Mouse (Mus musculus): ENCODE data around the gene Ptprb.

Gene Ptprb

DNA sequence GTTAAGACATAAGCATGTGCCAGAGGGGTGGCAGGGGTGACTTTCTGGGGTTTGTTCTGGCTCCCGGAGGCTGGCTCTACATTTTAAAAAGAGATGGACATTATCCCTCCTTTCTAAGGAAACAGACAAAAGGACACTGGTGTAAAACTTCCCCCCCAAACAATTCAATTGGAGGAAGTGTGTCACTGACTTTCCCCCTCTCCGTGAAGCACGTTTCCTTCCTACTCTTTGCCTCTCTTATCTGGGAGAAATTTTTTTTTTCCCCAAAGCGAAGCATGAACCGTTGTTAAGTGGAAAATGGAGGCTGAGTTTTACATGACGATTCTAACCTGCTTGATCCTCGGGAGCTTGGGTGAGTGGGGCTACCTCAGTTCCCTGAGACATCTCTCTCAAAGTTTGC, at the start of gene Ptprb:
Gene Ptprb, plus strand, starts transcription at position 244 of the 400 bp plus-strand sequence.
- DNase-seq: no peak

GRCm38 (mm10) chr10:116235299-116235698, 40.0 kb upstream of the Ptprb start:
- no peak for DNase-seq

- DNase-seq: no peak
Measured at GRCm38 (mm10) chr10:116242200-116242599, 33.1 kb upstream of the Ptprb start.

GRCm38 (mm10) chr10:116243373-116243772, 31.9 kb upstream of the Ptprb start:
- DNase-seq: no peak

- no peak for DNase-seq
Measured at GRCm38 (mm10) chr10:116245632-116246031, 29.7 kb upstream of the Ptprb start.

GRCm38 (mm10) chr10:116252668-116253067, 22.7 kb upstream of the Ptprb start:
- DNase-seq: no peak

GRCm38 (mm10) chr10:116253972-116254371, 21.4 kb upstream of the Ptprb start:
- no peak for DNase-seq

DNA sequence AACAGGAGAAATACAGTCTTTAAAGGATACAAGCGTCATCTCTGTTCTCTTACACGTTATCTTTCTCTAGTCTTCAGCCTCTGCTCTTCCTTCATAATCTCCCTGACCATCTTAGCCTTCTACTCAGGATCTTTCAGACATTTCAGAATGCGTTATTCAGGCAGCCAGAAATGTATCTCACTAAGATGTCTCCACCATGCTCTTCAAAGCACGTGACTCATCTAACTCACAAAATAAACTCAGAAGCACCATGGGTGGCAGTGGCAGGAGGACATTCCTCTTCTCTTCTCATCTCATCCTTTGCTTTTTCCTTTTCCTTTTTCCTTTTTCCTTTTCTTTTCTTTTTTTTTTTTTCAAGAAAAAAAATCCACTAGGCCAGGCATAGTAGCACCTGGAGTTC, 16.0 kb upstream of the Ptprb start:
- no peak for DNase-seq

GRCm38 (mm10) chr10:116260658-116261433, 14.5 kb upstream of the Ptprb start:
- DNase-seq: peak; percentile 50

DNA sequence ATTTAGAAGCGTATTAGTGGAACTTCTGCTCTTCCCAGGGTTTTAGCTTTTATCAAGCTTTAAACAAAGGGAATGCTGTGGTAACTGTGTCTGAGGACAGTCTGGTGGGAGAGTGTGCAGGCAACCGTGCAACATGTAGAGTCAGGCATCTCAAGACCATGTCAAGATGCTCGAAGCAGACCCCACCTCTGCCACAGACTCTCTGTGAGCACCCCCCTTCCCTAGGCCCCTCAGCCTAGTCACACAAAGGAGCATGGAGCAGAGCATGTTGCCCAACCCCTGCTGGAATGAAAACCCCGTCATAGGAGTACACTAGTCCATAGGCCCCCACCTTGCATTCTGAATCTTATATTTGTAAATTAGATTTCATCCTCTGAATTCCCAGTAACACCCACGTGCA, 13.8 kb upstream of the Ptprb start:
- no peak for DNase-seq

DNA sequence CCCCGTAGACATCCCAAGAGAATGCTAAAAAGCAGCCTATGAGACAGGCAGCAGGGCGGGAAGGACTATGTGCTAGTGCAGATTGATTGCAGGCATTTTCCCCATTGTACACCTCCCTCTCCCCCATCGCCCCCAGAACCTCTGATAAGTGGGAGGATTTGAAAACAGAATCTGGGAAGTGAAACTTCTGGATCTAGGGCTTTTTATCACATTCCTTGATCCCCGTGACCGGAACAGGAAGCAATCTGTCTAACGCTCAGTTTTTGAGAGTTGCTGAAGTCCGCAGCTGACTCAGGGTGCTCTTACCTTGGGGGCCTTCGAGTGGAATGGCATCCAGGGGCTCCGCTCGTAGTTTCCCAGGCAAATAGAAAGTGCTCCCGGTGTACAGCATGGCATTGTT, 10.8 kb upstream of the Ptprb start:
- no peak for DNase-seq

DNA sequence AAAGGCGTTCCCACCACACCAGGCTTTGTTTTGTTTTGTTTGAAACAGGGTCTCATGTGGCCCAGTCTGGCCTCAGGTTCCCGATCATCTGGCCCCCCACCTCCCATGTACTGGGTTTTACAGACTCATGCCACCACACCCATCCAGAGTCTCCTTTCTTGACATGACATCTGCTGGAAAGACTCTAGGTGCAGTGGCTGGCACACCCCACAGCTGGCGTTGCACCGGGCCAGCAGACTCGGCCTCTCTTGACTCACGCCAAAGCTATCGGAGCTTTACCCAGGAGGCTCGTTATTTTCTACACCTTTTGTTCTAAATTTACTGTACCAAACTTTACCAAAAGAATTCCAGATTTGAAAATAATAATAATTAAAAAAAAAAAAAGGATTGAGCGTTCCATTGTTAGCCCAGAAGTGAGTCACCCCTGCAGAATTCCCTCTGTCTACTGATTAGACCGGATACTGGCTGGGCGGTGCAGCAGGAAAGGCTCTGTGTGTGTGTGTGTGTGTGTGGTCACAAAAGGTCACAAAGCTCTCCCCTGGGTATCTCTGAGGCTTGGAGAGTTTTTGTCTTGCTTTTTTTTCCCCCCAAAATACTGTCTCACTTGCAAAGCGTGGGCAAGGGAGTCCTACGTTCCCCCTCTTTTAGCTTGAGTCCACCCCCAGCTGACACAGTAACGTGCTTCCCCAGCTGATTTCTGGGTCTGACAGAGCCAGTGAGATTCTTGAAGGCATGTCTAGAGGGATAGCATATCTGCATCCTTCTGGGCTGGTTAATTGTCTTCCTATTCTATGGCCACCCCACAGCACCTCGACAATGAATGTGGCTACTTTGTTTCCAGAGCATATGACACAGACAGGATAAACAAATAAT, 8.5 kb upstream of the Ptprb start:
- DNase-seq: peak; percentile 68

DNA sequence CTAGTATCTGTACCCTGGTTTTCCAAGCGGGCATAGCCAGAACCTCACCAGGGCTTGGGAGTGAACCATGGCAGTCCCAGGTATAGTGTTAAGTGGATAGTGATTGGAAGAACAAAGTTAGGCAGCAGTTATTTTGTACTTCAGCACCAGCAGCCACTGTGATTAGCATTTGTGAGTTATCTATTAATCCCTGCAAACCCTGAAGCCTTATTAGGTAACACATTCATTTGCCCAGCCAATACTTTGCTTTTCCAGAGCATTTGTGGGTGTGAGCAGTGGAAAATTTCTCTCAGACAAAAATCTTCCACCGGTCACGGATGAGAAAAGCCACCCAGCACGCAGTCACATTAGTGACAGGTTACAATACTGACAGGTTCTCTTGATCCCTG, 7.9 kb upstream of the Ptprb start:
- peak; percentile 65 for DNase-seq

DNA sequence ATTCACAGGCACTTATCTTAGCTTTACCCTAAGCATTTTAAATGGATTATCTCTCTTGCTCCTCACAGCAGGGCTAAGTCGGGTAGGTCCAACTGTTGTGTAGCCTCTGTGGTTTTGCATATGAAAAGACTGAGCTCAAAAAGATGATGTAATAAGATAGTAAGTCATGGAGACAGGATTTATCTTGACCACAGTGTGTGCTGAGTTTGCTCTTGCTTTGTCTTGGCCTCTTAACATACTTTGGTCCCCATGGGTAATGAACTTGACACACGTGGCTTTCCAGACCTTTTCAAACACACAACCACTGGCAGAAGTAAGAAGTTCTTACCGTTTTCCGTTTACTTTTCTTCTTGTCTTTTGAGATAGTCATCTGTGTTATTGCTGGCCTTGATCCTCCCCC, 7.0 kb upstream of the Ptprb start:
- no peak for DNase-seq

DNA sequence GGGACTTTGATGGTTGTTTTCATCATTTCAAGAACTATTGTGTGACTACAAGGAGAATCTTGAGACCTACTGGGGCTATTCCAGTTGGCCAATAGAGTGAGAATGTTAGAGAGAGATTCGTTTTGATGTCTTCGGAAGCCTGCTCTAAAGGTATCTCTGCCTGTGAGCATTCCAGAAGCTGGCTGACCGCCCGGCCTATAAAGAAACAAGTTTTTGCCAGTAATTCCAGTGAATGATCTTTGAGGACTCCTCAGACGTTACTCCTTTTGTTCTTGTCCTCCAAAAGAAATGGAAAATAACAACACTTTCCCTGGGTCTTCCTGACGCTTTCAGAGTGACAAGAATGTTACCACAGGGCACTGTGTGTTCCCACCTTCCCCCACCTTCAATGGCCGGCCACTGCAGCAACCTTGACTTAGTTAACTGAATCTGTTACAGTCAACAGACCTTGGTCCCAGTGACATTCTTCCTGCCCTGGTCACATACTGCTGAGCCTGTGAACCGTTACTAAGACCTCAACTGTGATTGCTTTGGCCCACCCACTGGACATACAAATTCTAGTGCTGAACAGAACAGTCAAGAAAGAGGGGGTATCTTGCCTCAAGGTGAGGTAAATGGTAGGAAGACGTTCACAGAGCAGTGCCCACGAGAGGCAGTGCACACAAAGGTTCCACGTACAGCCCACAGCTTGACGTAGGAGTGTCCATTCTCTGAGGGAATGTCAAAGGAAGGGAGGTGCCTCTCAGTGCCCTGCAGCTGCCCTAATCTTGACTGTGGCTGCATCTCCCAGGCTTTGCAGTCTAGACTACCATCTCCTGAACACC, 4.5 kb upstream of the Ptprb start:
- DNase-seq: peak; percentile 56

- DNase-seq: no peak
Measured at GRCm38 (mm10) chr10:116271470-116271915, 3.8 kb upstream of the Ptprb start.

- no peak for DNase-seq
Measured at GRCm38 (mm10) chr10:116272156-116272555, 3.2 kb upstream of the Ptprb start.

- no peak for DNase-seq
Measured at GRCm38 (mm10) chr10:116286697-116287344, 11.5 kb downstream of the Ptprb start.

GRCm38 (mm10) chr10:116288130-116288529, 12.8 kb downstream of the Ptprb start:
- DNase-seq: peak; percentile 49

GRCm38 (mm10) chr10:116290483-116290882, 15.2 kb downstream of the Ptprb start:
- no peak for DNase-seq

DNA sequence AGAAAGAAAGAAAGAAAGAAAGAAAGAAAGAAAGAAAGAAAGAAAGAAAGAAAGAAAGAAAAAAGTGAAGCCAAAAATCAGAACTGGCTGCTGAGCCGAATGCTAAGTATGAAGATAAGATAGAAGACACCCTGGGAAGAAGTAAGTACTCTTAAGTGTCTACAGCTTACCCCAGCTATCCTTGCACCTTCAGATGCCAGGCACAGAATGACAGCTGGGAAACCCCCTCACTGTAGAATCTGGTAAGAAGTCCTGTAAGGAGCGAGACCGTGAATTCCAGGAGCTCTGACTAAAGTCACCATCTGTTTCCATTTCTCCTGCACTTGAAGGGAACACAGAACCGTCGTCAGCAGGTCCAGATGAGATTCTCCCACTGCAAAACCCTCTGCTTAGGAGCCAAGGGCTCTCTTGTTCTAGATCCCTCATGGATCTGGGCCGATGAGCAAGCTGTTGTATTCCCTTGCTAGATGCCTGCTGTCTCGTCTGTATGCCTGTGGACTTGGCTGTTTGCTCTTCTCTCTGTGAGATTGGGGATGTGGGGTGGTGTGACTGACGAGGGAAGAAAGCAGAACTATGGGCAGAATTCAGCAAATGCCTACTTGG, 15.9 kb downstream of the Ptprb start:
- DNase-seq: no peak

DNA sequence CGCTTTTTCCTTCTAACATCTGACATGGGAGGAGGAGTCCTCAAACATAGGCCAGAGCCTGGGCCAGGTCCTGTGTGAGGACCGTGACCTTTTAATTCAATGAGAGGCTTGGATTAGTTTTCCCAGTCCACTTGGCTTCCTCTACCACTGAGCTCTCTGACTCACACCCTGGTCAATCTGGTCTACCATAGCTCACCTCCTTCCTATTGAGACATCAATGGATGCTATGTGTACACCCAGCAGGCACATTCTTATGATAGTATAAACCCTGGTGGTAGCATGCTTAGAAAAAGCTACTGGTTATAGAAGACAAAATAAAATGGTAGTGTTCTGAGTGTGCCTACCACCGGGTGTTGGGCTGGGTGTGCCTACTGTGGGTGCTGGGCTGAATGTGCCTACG, 21.1 kb downstream of the Ptprb start:
- DNase-seq: no peak
